Mouse (Mus musculus) adrenal gland, adult 8-10 months (tissue): ENCODE measurements around the gene Irf2. TPM values are rescaled to one million over a fixed set of nuclear protein-coding genes. Genes with fewer than 3 reads are reported as not detected.

Experiments used
- DNase-seq: peaks from one replicate; pipeline ENCODE4 v3.0.0; 2022
- total RNA-seq, 4 experiments: library from RNA; stranded (reverse); gene quantifications; 2 replicates each; pipeline ENCODE4 v1.2.4; 2022

Irf2 gene
- total RNA-seq, 4 experiments from 2014 or later, result 55.9 to 62.2 (median 60.3) TPM

- DNase-seq, result peak; percentile 56
Observed at GRCm38 (mm10) chr8:46883232-46884000, 143.9 kb downstream of the Irf2 start.

- peak; percentile 63 for DNase-seq
Observed at GRCm38 (mm10) chr8:46885786-46886185, 146.3 kb downstream of the Irf2 start.

GRCm38 (mm10) chr8:46886216-46886615 lies 146.7 kb downstream of the Irf2 start:
- no peak for DNase-seq

- no peak for DNase-seq
Observed at GRCm38 (mm10) chr8:46887396-46887795, 147.9 kb downstream of the Irf2 start.

GRCm38 (mm10) chr8:46888575-46888974 lies 149.0 kb downstream of the Irf2 start:
- no peak for DNase-seq

GRCm38 (mm10) chr8:46890241-46890640 lies 150.7 kb downstream of the Irf2 start:
- no peak for DNase-seq

- peak; percentile 36 for DNase-seq
Observed at GRCm38 (mm10) chr8:46892511-46893273, 153.2 kb downstream of the Irf2 start.

GRCm38 (mm10) chr8:46894385-46894784 lies 154.9 kb downstream of the Irf2 start:
- DNase-seq, result no peak

- DNase-seq, result no peak
Observed at GRCm38 (mm10) chr8:46896005-46896404, 156.5 kb downstream of the Irf2 start.

GRCm38 (mm10) chr8:46896704-46897103 lies 157.2 kb downstream of the Irf2 start:
- no peak for DNase-seq

Other genes with a start within 250 kb of the Irf2 start
- gene Cenpu, start 187.7 kb upstream of the Irf2 start, total RNA-seq, result 1 to 10 TPM in 2 of 4 experiments, under 1 TPM in 2; 0.78 to 1.6 (median 1.3) TPM
- gene Primpol, start 122.5 kb upstream of the Irf2 start, total RNA-seq, result 10 to 100 TPM; 14.3 to 15.0 (median 14.6) TPM
- 10 to 100 TPM; 16.3 to 21.5 (median 18.4) TPM for gene Casp3, start 122.4 kb upstream of the Irf2 start, total RNA-seq
- 1 to 10 TPM in 3 of 4 experiments, under 1 TPM in 1; 0.91 to 2.4 (median 1.4) TPM for gene Enpp6, start 247.2 kb downstream of the Irf2 start, total RNA-seq